Mouse (Mus musculus): ENCODE results near the gene Muc3. TPM values are rescaled to one million over a fixed set of nuclear protein-coding genes. Genes with fewer than 3 reads are reported as not detected.
A peak's percentile ranks its signal among the peaks of the same experiment; 100 is the strongest.

The Muc3 gene
- total and polyA plus RNA-seq, 3 experiments = not detected

DNA sequence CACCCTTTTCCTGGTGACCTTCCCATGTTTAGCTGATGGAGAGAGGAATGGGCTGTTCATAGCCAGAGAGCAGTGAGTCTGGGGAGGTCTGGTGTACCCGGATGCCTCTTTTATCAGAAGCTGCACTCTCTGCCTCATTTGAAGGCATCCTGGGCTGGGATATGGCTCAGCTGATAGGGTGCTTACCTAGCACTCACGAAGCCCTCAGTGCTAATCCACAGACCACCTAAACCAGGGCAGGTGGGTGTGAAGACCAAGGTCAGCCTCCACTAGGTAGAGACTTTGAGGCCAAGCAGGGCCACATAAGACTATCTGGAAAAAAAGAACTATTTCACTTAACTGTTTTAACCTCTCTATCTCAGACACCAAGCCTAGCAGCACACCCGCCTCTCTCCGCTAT, 25.6 kb downstream of the Muc3 start:
- Histone ChIP-seq H3K27ac (ENCODE audit: control insufficient read depth, low read depth, low read length) (no peak overlapping the region), H3K27me3 (ENCODE audit: control insufficient read depth in 1 of 2, insufficient read depth in 2 of 2, low read length in 2 of 2) (no peaks in the 10 kb centered on the region), H3K9ac (ENCODE audit: control insufficient read depth, low read depth, low read length, poor library complexity, severe bottlenecking) (no peak overlapping the region), H3K79me2 (ENCODE audit: control insufficient read depth, insufficient read depth, low read length, poor library complexity) (no peaks in the 10 kb centered on the region), H3K36me3 (ENCODE audit: control insufficient read depth in 1 of 2, insufficient read depth in 2 of 2, low read length in 2 of 2) (peaks cover 0 to 10% of the 10 kb centered on the region in 2 experiments; a peak in 2 of 4 replicates), H3K9me3 (replicated peaks; ENCODE audit: insufficient read depth, low read length) (no peaks in the 10 kb centered on the region), H3K4me1 (ENCODE audit: control insufficient read depth in 1 of 2, insufficient read depth in 2 of 2, low read length in 2 of 2) (peaks cover 0 to 10% of the 10 kb centered on the region in 2 experiments; a peak in 3 of 4 replicates), H3K4me3 (ENCODE audit: control insufficient read depth in 1 of 2, insufficient read depth in 1 of 2, low read depth in 2 of 2, low read length in 2 of 2) (no peak overlapping the region)
- TF ChIP-seq E2F4 (IDR thresholded peaks at IDR 0.05; ENCODE audit: borderline replicate concordance, low read depth, low read length) (no peak), TCF12 (IDR thresholded peaks at IDR 0.05; ENCODE audit: low read depth, low read length) (no peak), USF1 (IDR thresholded peaks at IDR 0.05; ENCODE audit: low read depth, low read length) (no peak), TAL1 (IDR thresholded peaks at IDR 0.05; ENCODE audit: low read length) (no peak), BHLHE40 (IDR thresholded peaks at IDR 0.05; ENCODE audit: borderline replicate concordance, low read depth, low read length) (no peak), GATA1 (IDR thresholded peaks at IDR 0.05; ENCODE audit: low read depth, low read length) (no peak), POLR2AphosphoS5 (IDR thresholded peaks at IDR 0.05; ENCODE audit: borderline replicate concordance, low read depth, low read length) (no peak)
- no peak for DNase-seq (ENCODE audit: low read depth, low spot score)

DNA sequence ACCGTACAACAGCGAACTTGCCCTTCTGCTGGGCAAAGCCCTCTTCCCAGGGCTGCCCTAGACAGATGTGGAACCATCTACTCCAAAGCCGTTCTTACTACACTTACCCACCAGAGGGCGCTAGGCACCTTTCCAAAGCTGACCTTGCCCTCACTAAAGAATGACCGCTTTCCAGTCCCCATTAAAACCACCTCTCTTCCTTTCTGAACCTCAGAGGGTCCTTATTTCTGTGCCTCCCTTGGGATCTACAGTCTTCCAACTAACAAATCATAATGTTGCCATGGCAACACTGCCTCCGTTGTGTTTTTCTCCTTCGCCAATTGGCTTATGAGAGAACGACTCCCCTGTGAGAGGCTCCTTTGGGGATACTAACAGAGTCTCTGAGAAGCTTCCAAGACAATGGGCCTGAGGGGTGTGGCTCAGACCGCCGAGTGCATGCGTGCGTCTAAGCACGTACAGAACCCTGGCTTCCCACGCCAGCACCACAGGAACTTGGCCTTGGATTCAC, 26.4 kb downstream of the Muc3 start:
- DNase-seq (ENCODE audit: low read depth, low spot score) = peak; percentile 76
- H3K4me1 ChIP-seq (ENCODE audit: control insufficient read depth in 1 of 2, insufficient read depth in 2 of 2, low read length in 2 of 2) = peaks cover 0 to 10% of the 10 kb centered on the region in 2 experiments; a peak in 3 of 4 replicates
- no peaks in the 10 kb centered on the region for H3K79me2 ChIP-seq (ENCODE audit: control insufficient read depth, insufficient read depth, low read length, poor library complexity)
- H3K4me3 ChIP-seq (ENCODE audit: control insufficient read depth in 1 of 2, insufficient read depth in 1 of 2, low read depth in 2 of 2, low read length in 2 of 2) = no peak overlapping the region
- no peak overlapping the region for H3K9ac ChIP-seq (ENCODE audit: control insufficient read depth, low read depth, low read length, poor library complexity, severe bottlenecking)
- no peaks in the 10 kb centered on the region for H3K9me3 ChIP-seq (replicated peaks; ENCODE audit: insufficient read depth, low read length)
- H3K27ac ChIP-seq (ENCODE audit: control insufficient read depth, low read depth, low read length) = no peak overlapping the region
- no peaks in the 10 kb centered on the region for H3K27me3 ChIP-seq (ENCODE audit: control insufficient read depth in 1 of 2, insufficient read depth in 2 of 2, low read length in 2 of 2)
- peaks cover 0 to 11% of the 10 kb centered on the region in 2 experiments; a peak in 2 of 4 replicates for H3K36me3 ChIP-seq (ENCODE audit: control insufficient read depth in 1 of 2, insufficient read depth in 2 of 2, low read length in 2 of 2)
- TF ChIP-seq MYB (IDR thresholded peaks at IDR 0.05; ENCODE audit: low read depth, low read length) = no peak
- TF ChIP-seq CHD2 (IDR thresholded peaks at IDR 0.05; ENCODE audit: low read length) = no peak
- no peak for TF ChIP-seq POLR2AphosphoS5 (IDR thresholded peaks at IDR 0.05; ENCODE audit: borderline replicate concordance, low read depth, low read length)
- TF ChIP-seq POLR2AphosphoS2 (IDR thresholded peaks at IDR 0.05; ENCODE audit: low read length) = no peak
- TF ChIP-seq MAZ (IDR thresholded peaks at IDR 0.05; ENCODE audit: low read depth, low read length) = no peak
- no peak for TF ChIP-seq ETS1 (IDR thresholded peaks at IDR 0.05; ENCODE audit: low read depth, low read length)
- no peak for TF ChIP-seq CHD1 (IDR thresholded peaks at IDR 0.05; ENCODE audit: low read depth, low read length)
- no peak for TF ChIP-seq USF1 (IDR thresholded peaks at IDR 0.05; ENCODE audit: low read depth, low read length)
- no peak for TF ChIP-seq RCOR1 (IDR thresholded peaks at IDR 0.05; ENCODE audit: low read depth, low read length)
- TF ChIP-seq POLR2A (IDR thresholded peaks at IDR 0.05; ENCODE audit: control insufficient read depth in 1 of 2, insufficient read depth in 1 of 2, low read depth in 1 of 2, low read length in 2 of 2, poor library complexity in 1 of 2) = no peak
- TF ChIP-seq ZKSCAN1 (IDR thresholded peaks at IDR 0.05; ENCODE audit: low read depth, low read length) = no peak
- no peak for TF ChIP-seq UBTF (IDR thresholded peaks at IDR 0.05; ENCODE audit: borderline replicate concordance, insufficient read depth, low read depth, low read length)
- TF ChIP-seq SMC3 (IDR thresholded peaks at IDR 0.05; ENCODE audit: low read depth, low read length) = peak; percentile 78
- no peak for TF ChIP-seq MXI1 (IDR thresholded peaks at IDR 0.05; ENCODE audit: low read depth, low read length)
- peak; percentile 80 for TF ChIP-seq RAD21 (IDR thresholded peaks at IDR 0.05; ENCODE audit: low read depth, low read length)
- no peak for TF ChIP-seq ZMIZ1 (IDR thresholded peaks at IDR 0.05; ENCODE audit: low read depth, low read length)
- TF ChIP-seq MYC (IDR thresholded peaks at IDR 0.05; ENCODE audit: low read depth, low read length) = no peak
- TF ChIP-seq TBP (IDR thresholded peaks at IDR 0.05; ENCODE audit: low read depth, low read length) = no peak
- no peak for TF ChIP-seq NELFE (IDR thresholded peaks at IDR 0.05; ENCODE audit: low read depth, low read length)
- TF ChIP-seq MAX (IDR thresholded peaks at IDR 0.05; ENCODE audit: low read length) = no peak
- no peak for TF ChIP-seq NRF1 (IDR thresholded peaks at IDR 0.05; ENCODE audit: insufficient read depth, low read depth, low read length, poor library complexity, severe bottlenecking)
- TF ChIP-seq BHLHE40 (IDR thresholded peaks at IDR 0.05; ENCODE audit: borderline replicate concordance, low read depth, low read length) = no peak
- no peak for TF ChIP-seq SIN3A (IDR thresholded peaks at IDR 0.05; ENCODE audit: low read length)
- no peak for TF ChIP-seq MEF2A (IDR thresholded peaks at IDR 0.05; ENCODE audit: extremely low read depth, insufficient replicate concordance, low read depth, low read length, poor library complexity, severe bottlenecking)
- TF ChIP-seq GABPA (IDR thresholded peaks at IDR 0.05; ENCODE audit: low read depth, low read length) = no peak
- no peak for TF ChIP-seq EP300 (IDR thresholded peaks at IDR 0.05; ENCODE audit: low read depth in 1 of 2, low read length in 2 of 2)
- TF ChIP-seq ZC3H11A (IDR thresholded peaks at IDR 0.05; ENCODE audit: low read depth, low read length) = peak; percentile 55
- no peak for TF ChIP-seq JUND (IDR thresholded peaks at IDR 0.05; ENCODE audit: low read depth, low read length)

All from MEL (cell line).